Mouse (Mus musculus): ENCODE measurements around the gene C3ar1.

Gene C3ar1

GRCm38 (mm10) chr6:122873871-122874719 lies 18.1 kb upstream of the C3ar1 start, which contains the start of gene Necap1:
Gene Necap1 (plus strand): TSS chr6:122874474.
- TF ChIP-seq NANOG (IDR thresholded peaks at IDR 0.05; ENCODE audit: borderline replicate concordance, low read length), result no peak
- TF ChIP-seq CTCF (conservative IDR thresholded peaks at IDR 0.05; ENCODE audit: low read length), result peak; percentile 35; the same call in 1 of the 2 replicates
- peaks cover 36% of the 10 kb centered on the region for H3K36me3 ChIP-seq (ENCODE audit: insufficient read depth, low read length)
- H3K4me3 ChIP-seq (replicated peaks; ENCODE audit: low read length), result peak within 1 kb of the TSS; percentile 98
- H3K4me1 ChIP-seq (replicated peaks; ENCODE audit: low read depth, low read length), result peaks cover 43% of the 10 kb centered on the region
- no peaks in the 10 kb centered on the region for H3K9me3 ChIP-seq (ENCODE audit: low read length)
- no peaks in the 10 kb centered on the region for H3K27me3 ChIP-seq (ENCODE audit: insufficient read depth, low read length)

GRCm38 (mm10) chr6:122872800-122873199 lies 16.8 kb upstream of the C3ar1 start:
- Histone ChIP-seq H3K36me3 (ENCODE audit: insufficient read depth, low read length) (peaks cover 24% of the 10 kb centered on the region), H3K4me1 (replicated peaks; ENCODE audit: low read depth, low read length) (peaks cover 31% of the 10 kb centered on the region), H3K9me3 (ENCODE audit: low read length) (no peaks in the 10 kb centered on the region), H3K4me3 (replicated peaks; ENCODE audit: low read length) (no peak overlapping the region), H3K27me3 (ENCODE audit: insufficient read depth, low read length) (no peaks in the 10 kb centered on the region)
- no peak for TF ChIP-seq CTCF (conservative IDR thresholded peaks at IDR 0.05; ENCODE audit: low read length)
- no peak for TF ChIP-seq POU5F1 (IDR thresholded peaks at IDR 0.05; ENCODE audit: borderline replicate concordance, low read length)

GRCm38 (mm10) chr6:122869846-122870245 lies 13.9 kb upstream of the C3ar1 start:
- no peak for TF ChIP-seq NANOG (IDR thresholded peaks at IDR 0.05; ENCODE audit: borderline replicate concordance, low read length)
- TF ChIP-seq CTCF (conservative IDR thresholded peaks at IDR 0.05; ENCODE audit: low read length), result no peak
- no peak for TF ChIP-seq POU5F1 (IDR thresholded peaks at IDR 0.05; ENCODE audit: borderline replicate concordance, low read length)
- Histone ChIP-seq H3K27me3 (ENCODE audit: insufficient read depth, low read length) (no peaks in the 10 kb centered on the region), H3K36me3 (ENCODE audit: insufficient read depth, low read length) (no peaks in the 10 kb centered on the region), H3K4me3 (replicated peaks; ENCODE audit: low read length) (no peak overlapping the region), H3K9me3 (ENCODE audit: low read length) (no peaks in the 10 kb centered on the region), H3K4me1 (replicated peaks; ENCODE audit: low read depth, low read length) (0 out of 2 replicates have a peak, but pooled peaks cover 4% of the 10 kb centered on the region)

- TF ChIP-seq POU5F1 (IDR thresholded peaks at IDR 0.05; ENCODE audit: borderline replicate concordance, low read length), result no peak
- TF ChIP-seq NANOG (IDR thresholded peaks at IDR 0.05; ENCODE audit: borderline replicate concordance, low read length), result no peak
- TF ChIP-seq CTCF (conservative IDR thresholded peaks at IDR 0.05; ENCODE audit: low read length), result no peak
These were observed 12.0 kb upstream of the C3ar1 start for GRCm38 (mm10) chr6:122867914-122868313.

GRCm38 (mm10) chr6:122862871-122863270 lies 6.9 kb upstream of the C3ar1 start:
- Histone ChIP-seq H3K27me3 (ENCODE audit: insufficient read depth, low read length) (no peaks in the 10 kb centered on the region), H3K9me3 (ENCODE audit: low read length) (peaks cover 15% of the 10 kb centered on the region), H3K36me3 (ENCODE audit: insufficient read depth, low read length) (no peaks in the 10 kb centered on the region), H3K4me1 (replicated peaks; ENCODE audit: low read depth, low read length) (no peaks in the 10 kb centered on the region), H3K4me3 (replicated peaks; ENCODE audit: low read length) (no peak overlapping the region)
- TF ChIP-seq POU5F1 (IDR thresholded peaks at IDR 0.05; ENCODE audit: borderline replicate concordance, low read length) (no peak), NANOG (IDR thresholded peaks at IDR 0.05; ENCODE audit: borderline replicate concordance, low read length) (no peak)

More at GRCm38 (mm10) chr6:122867914-122868313, 12.0 kb upstream of the C3ar1 start:
- Histone ChIP-seq H3K9me3 (ENCODE audit: low read length) (no peaks in the 10 kb centered on the region), H3K27me3 (ENCODE audit: insufficient read depth, low read length) (no peaks in the 10 kb centered on the region), H3K4me3 (replicated peaks; ENCODE audit: low read length) (no peak overlapping the region), H3K36me3 (ENCODE audit: insufficient read depth, low read length) (no peaks in the 10 kb centered on the region), H3K4me1 (replicated peaks; ENCODE audit: low read depth, low read length) (no peaks in the 10 kb centered on the region)

- H3K36me3 ChIP-seq (ENCODE audit: insufficient read depth, low read length), result no peaks in the 10 kb centered on the region
- H3K27me3 ChIP-seq (ENCODE audit: insufficient read depth, low read length), result no peaks in the 10 kb centered on the region
- TF ChIP-seq NANOG (IDR thresholded peaks at IDR 0.05; ENCODE audit: borderline replicate concordance, low read length) (no peak), CTCF (conservative IDR thresholded peaks at IDR 0.05; ENCODE audit: low read length) (peak; percentile 62), POU5F1 (IDR thresholded peaks at IDR 0.05; ENCODE audit: borderline replicate concordance, low read length) (no peak)
- no peaks in the 10 kb centered on the region for H3K4me1 ChIP-seq (replicated peaks; ENCODE audit: low read depth, low read length)
- no peak overlapping the region for H3K4me3 ChIP-seq (replicated peaks; ENCODE audit: low read length)
- H3K9me3 ChIP-seq (ENCODE audit: low read length), result peaks cover 15% of the 10 kb centered on the region
These were observed 6.5 kb upstream of the C3ar1 start for GRCm38 (mm10) chr6:122862434-122862833.

- TF ChIP-seq CTCF (conservative IDR thresholded peaks at IDR 0.05; ENCODE audit: low read length), result no peak
- no peak for TF ChIP-seq POU5F1 (IDR thresholded peaks at IDR 0.05; ENCODE audit: borderline replicate concordance, low read length)
- no peak for TF ChIP-seq NANOG (IDR thresholded peaks at IDR 0.05; ENCODE audit: borderline replicate concordance, low read length)
- Histone ChIP-seq H3K4me3 (replicated peaks; ENCODE audit: low read length) (no peak overlapping the region), H3K27me3 (ENCODE audit: insufficient read depth, low read length) (no peaks in the 10 kb centered on the region)
These were observed 1.4 kb downstream of the C3ar1 start for GRCm38 (mm10) chr6:122854552-122854951.

GRCm38 (mm10) chr6:122852696-122853095 lies 3.3 kb downstream of the C3ar1 start:
- Histone ChIP-seq H3K4me1 (replicated peaks; ENCODE audit: low read depth, low read length) (no peaks in the 10 kb centered on the region), H3K4me3 (replicated peaks; ENCODE audit: low read length) (no peak overlapping the region), H3K9me3 (ENCODE audit: low read length) (no peaks in the 10 kb centered on the region), H3K27me3 (ENCODE audit: insufficient read depth, low read length) (no peaks in the 10 kb centered on the region), H3K36me3 (ENCODE audit: insufficient read depth, low read length) (no peaks in the 10 kb centered on the region)
- no peak for TF ChIP-seq CTCF (conservative IDR thresholded peaks at IDR 0.05; ENCODE audit: low read length)

More at GRCm38 (mm10) chr6:122854552-122854951, 1.4 kb downstream of the C3ar1 start:
- no peaks in the 10 kb centered on the region for H3K9me3 ChIP-seq (ENCODE audit: low read length)
- no peaks in the 10 kb centered on the region for H3K4me1 ChIP-seq (replicated peaks; ENCODE audit: low read depth, low read length)
- no peaks in the 10 kb centered on the region for H3K36me3 ChIP-seq (ENCODE audit: insufficient read depth, low read length)

- H3K36me3 ChIP-seq (ENCODE audit: insufficient read depth, low read length), result peaks cover 10% of the 10 kb centered on the region
- H3K4me1 ChIP-seq (replicated peaks; ENCODE audit: low read depth, low read length), result no peaks in the 10 kb centered on the region
- no peaks in the 10 kb centered on the region for H3K9me3 ChIP-seq (ENCODE audit: low read length)
- H3K4me3 ChIP-seq (replicated peaks; ENCODE audit: low read length), result no peak overlapping the region
- no peaks in the 10 kb centered on the region for H3K27me3 ChIP-seq (ENCODE audit: insufficient read depth, low read length)
- TF ChIP-seq NANOG (IDR thresholded peaks at IDR 0.05; ENCODE audit: borderline replicate concordance, low read length) (no peak), POU5F1 (IDR thresholded peaks at IDR 0.05; ENCODE audit: borderline replicate concordance, low read length) (no peak), CTCF (conservative IDR thresholded peaks at IDR 0.05; ENCODE audit: low read length) (no peak)
These were observed 12.2 kb downstream of the C3ar1 start for GRCm38 (mm10) chr6:122843759-122844158.

All from E14TG2a.4 (cell line).